Comparison of ENCODE assay signal across 9 mouse cellular contexts in the genomic region with DNA sequence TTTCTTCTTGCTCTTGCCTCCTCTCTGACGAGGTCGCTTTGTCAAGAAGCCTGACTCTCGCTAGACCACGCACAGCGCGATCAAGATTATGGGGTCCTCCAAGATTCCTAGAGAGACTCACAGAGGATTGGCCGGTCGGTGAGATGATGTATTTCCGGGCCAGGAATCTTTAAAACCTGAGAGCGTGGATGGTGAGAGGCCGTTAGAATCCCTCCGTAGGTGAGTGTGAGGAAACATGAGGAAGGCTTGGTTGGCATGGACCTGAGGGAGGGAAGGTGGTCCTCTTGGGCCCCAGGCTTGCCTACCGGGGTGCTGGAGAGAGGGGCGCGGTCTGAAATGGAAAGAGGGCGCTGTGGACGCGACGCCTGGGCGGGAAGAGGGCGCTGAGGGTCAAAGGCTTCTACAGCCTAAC. TPM values are rescaled to one million over a fixed set of nuclear protein-coding genes. Genes with fewer than 3 reads are reported as not detected.
DNase-seq lines count a peak whose midpoint lies in the region; ATAC-seq and TF ChIP-seq lines count a peak whose summit lies in the region.
"Had no signal": no experiment of that assay in that cellular context is flagged by ENCODE, and none has a peak within 500 bp of the region (broad histone marks: within the 10 kb centered on the region; RNA-seq: fewer than 3 reads in every experiment).

No protein-coding gene starts in this region.

- ATAC-seq in cerebellum, adult (ENCODE audit: insufficient number of reproducible peaks, low FRiP score, low TSS enrichment): no peak
- peak; percentile 84; the same call in 1 of the 2 replicates for ATAC-seq in midbrain, postnatal 0 days (ENCODE audit: low FRiP score)

- no peak for TF ChIP-seq CTCF in midbrain, postnatal 0 days (IDR thresholded peaks at IDR 0.05)

- H3K27me3 ChIP-seq in midbrain, postnatal 0 days (ENCODE audit: insufficient read depth, low read length): no peaks in the 10 kb centered on the region

- H3K4me3 ChIP-seq in midbrain, postnatal 0 days (ENCODE audit: low read depth, low read length): peak overlapping the region; percentile 38

- no peaks in the 10 kb centered on the region for H3K9me3 ChIP-seq in midbrain, postnatal 0 days (ENCODE audit: low read length)

- H3K27ac ChIP-seq in midbrain, postnatal 0 days (ENCODE audit: low read depth, low read length): peak overlapping the region; percentile 59; the same call in 1 of the 2 replicates
- H3K27ac ChIP-seq: macrophage had no signal

- H3K4me1 ChIP-seq in midbrain, postnatal 0 days (ENCODE audit: insufficient read depth, low read length): no peaks in the 10 kb centered on the region

- H3K9ac ChIP-seq in midbrain, postnatal 0 days (replicated peaks; ENCODE audit: low read length, poor library complexity, severe bottlenecking): peak overlapping the region; percentile 40; the same call in 1 of the 2 replicates

- H3K4me2 ChIP-seq in midbrain, postnatal 0 days (ENCODE audit: low read depth, low read length, poor library complexity, severe bottlenecking): peak overlapping the region; percentile 44

- peak; percentile 35 to 36 for DNase-seq in cerebellum, postnatal 10 days
- DNase-seq in thymus, postnatal 14 days: peak; percentile 11
- DNase-seq in thymus, postnatal 25 days: no peak
- DNase-seq in induced T-regulatory cell, adult 2 months (ENCODE audit: low read depth): peak; percentile 27
- DNase-seq in midbrain, postnatal 0 days (ENCODE audit: low spot score): peak; percentile 84
- no peak for DNase-seq in left cerebral cortex, adult 11 months (ENCODE audit: low spot score)
- no peak for DNase-seq in urinary bladder, postnatal 14 days (ENCODE audit: low spot score)

- H3K36me3 ChIP-seq in midbrain, postnatal 0 days (ENCODE audit: insufficient read depth, low read length): no peaks in the 10 kb centered on the region

- WGBS in midbrain, postnatal 0 days: 60% methylated on average over 21 of the region's 21 CpGs

RNA-seq across cellular contexts. Expression of a gene that starts 12.8 kb away (rescaled TPM):
- total RNA-seq in midbrain, postnatal 0 days (2014; rRNA removed): 2.5 and 4.8 TPM in 2 replicates
- 1.9 and 2.1 TPM in 2 replicates for polyA plus RNA-seq in midbrain, postnatal 0 days (2015; fragmentation: Nextera tagmentation; extraction: Ambion mirVana)
- polyA plus RNA-seq: macrophage had no signal

RNA-seq across cellular contexts. Expression of a gene that starts 21.8 kb away (rescaled TPM):
- not detected in 2 replicates for total RNA-seq in midbrain, postnatal 0 days (2014; rRNA removed)
- polyA plus RNA-seq in midbrain, postnatal 0 days (2015; fragmentation: Nextera tagmentation; extraction: Ambion mirVana): not detected in 2 replicates
- polyA plus RNA-seq: macrophage had no signal

RNA-seq across cellular contexts. Expression of a gene that starts 39.8 kb away (rescaled TPM):
- total RNA-seq in midbrain, postnatal 0 days (2014; rRNA removed): 1.7 and 3.0 TPM in 2 replicates
- 0.78 and 0.96 TPM in 2 replicates for polyA plus RNA-seq in midbrain, postnatal 0 days (2015; fragmentation: Nextera tagmentation; extraction: Ambion mirVana)
- polyA plus RNA-seq: macrophage had no signal

RNA-seq across cellular contexts. Expression of a gene that starts 59.0 kb away (rescaled TPM):
- total RNA-seq in midbrain, postnatal 0 days (2014; rRNA removed): 49.7 and 53.4 TPM in 2 replicates
- polyA plus RNA-seq in midbrain, postnatal 0 days (2015; fragmentation: Nextera tagmentation; extraction: Ambion mirVana): 38.5 and 41.8 TPM in 2 replicates

Comparison
In these comparisons a context has a peak if more than half of its experiments do, and no peak if none do; other contexts are left out.
1. DNase-seq: peak in cerebellum, postnatal 10 days (2 of 2), thymus, postnatal 14 days (single experiment), induced T-regulatory cell, adult 2 months (single experiment) and midbrain, postnatal 0 days (single experiment); none in thymus, postnatal 25 days (single experiment), left cerebral cortex, adult 11 months (single experiment) and urinary bladder, postnatal 14 days (single experiment).